Mouse (Mus musculus) adrenal gland, adult 18-20 months (tissue): ENCODE results near the gene Krt5. TPM values are rescaled to one million over a fixed set of nuclear protein-coding genes. Genes with fewer than 3 reads are reported as not detected.

ENCODE experiments used
- microRNA-seq, 2 experiments: library from miRNA; unstranded; fragments of <30 nt; microRNA quantifications; one replicate each; pipeline ENCODE4 v1.2.0; 2021; ENCODE audit warnings: borderline number of aligned reads in 2 of 2
- total RNA-seq, 2 experiments: library from RNA; stranded (reverse); gene quantifications; 1 replicate in 1 of 2; 2 replicates in 1 of 2; pipeline ENCODE4 v1.2.3; 2021

Gene Krt5
- total RNA-seq, 2 experiments from 2014 or later = not detected

Small RNA genes lying within 50 kb of the gene (microRNA-seq; reads per million reads assigned to microRNA genes)
- 0 reads per million in 2 experiments for gene Gm44323
- 0 reads per million in 2 experiments for gene Gm44342
- gene Gm44383 = 0 reads per million in 2 experiments

Other genes starting within 250 kb of the Krt5 start
- gene Krt81, start 249.1 kb downstream of the Krt5 start, total RNA-seq = not detected
- not detected for gene Krt86, start 239.4 kb downstream of the Krt5 start, total RNA-seq
- not detected for gene Krt83, start 221.4 kb downstream of the Krt5 start, total RNA-seq
- gene Gm49425, start 195.6 kb downstream of the Krt5 start, total RNA-seq = not detected
- not detected for gene Krt84, start 180.1 kb downstream of the Krt5 start, total RNA-seq
- not detected for gene Krt82, start 162.2 kb downstream of the Krt5 start, total RNA-seq
- gene Krt90, start 149.9 kb downstream of the Krt5 start, total RNA-seq = not detected
- gene Krt75, start 139.0 kb downstream of the Krt5 start, total RNA-seq = not detected
- gene Gm5414, start 84.7 kb downstream of the Krt5 start, total RNA-seq = not detected
- gene Gm5478, start 65.5 kb downstream of the Krt5 start, total RNA-seq = not detected
- gene Krt6b, start 32.6 kb downstream of the Krt5 start, total RNA-seq = not detected
- gene Krt6a, start 18.6 kb downstream of the Krt5 start, total RNA-seq = not detected
- not detected for gene Krt71, start 30.2 kb upstream of the Krt5 start, total RNA-seq
- gene Krt72, start 73.6 kb upstream of the Krt5 start, total RNA-seq = not detected
- not detected for gene Krt73, start 89.4 kb upstream of the Krt5 start, total RNA-seq
- gene Krt2, start 105.3 kb upstream of the Krt5 start, total RNA-seq = not detected
- under 1 TPM in 1 of 2 experiments, not detected in 1; 0.56 TPM for gene Krt1, start 137.9 kb upstream of the Krt5 start, total RNA-seq
- not detected for gene Krt77, start 156.8 kb upstream of the Krt5 start, total RNA-seq
- gene Krt76, start 180.0 kb upstream of the Krt5 start, total RNA-seq = under 1 TPM in 1 of 2 experiments, not detected in 1; 0.13 TPM
- gene Krt4, start 211.8 kb upstream of the Krt5 start, total RNA-seq = not detected
- 1 to 10 TPM in 1 of 2 experiments, under 1 TPM in 1; 0.73 to 3.6 TPM for gene Krt79, start 227.4 kb upstream of the Krt5 start, total RNA-seq
- not detected for gene Krt78, start 241.4 kb upstream of the Krt5 start, total RNA-seq